Mouse (Mus musculus): ENCODE results near the gene Col25a1.

Col25a1 gene

DNA sequence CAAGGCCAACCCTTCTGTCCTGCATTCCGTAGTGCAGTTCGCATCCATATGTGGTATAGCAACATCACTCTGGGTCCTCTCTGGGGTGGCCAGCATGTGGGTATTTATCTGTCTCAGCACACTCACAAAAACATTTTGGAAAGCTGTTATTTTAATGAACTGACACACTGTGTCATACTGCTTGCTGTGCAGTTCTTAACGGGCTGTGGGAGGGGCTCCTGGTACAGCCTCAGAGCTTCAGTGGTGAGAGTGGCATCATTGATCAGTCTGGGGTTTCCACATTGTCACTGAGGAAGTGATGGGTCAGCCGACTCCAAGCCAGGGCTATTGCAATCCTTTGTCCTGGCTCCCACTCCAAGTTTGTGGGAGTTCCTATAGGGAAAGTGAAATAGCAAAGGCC is 255.9 kb downstream of the Col25a1 start:
- DNase-seq, result no peak

GRCm38 (mm10) chr3:130389261-130389975 is 258.1 kb downstream of the Col25a1 start:
- no peak for DNase-seq

DNA sequence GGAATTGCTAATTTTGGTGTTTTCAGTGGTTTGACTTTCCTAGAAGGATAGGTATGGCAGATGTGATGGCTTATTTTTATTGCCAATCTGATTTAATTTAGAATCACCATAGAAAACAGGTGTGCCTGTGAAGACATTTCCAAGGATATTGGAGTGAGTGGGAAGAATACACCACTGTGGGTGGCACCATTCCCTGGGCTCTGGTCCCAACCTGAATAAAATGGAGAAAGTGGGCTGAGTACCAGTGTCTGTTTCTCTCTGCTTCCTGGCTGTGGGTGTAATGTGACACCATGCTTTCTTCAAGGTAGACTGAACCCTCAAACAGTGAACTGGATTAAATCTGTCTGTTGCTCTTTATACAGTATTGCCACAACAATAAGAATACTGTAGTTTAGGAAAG is 265.3 kb downstream of the Col25a1 start:
- DNase-seq, result peak; percentile 27

GRCm38 (mm10) chr3:130400716-130401559 is 269.6 kb downstream of the Col25a1 start:
- peak; percentile 74 for DNase-seq

DNA sequence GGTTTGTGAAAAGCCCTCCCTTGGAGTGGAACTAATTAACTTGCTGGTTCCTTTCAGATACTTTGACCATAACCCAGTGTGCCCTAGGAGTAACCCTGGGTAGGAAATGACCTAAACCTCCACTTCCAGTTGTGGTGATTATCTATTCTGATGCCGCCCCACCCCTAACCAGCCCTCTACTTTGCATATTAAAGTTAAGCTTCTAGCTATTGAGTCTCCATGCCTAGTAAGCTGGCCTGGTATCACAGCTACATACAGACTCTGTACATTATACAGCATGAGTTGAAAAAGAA is 270.2 kb downstream of the Col25a1 start:
- DNase-seq, result no peak

GRCm38 (mm10) chr3:130404525-130405409 is 273.5 kb downstream of the Col25a1 start:
- DNase-seq, result no peak

DNA sequence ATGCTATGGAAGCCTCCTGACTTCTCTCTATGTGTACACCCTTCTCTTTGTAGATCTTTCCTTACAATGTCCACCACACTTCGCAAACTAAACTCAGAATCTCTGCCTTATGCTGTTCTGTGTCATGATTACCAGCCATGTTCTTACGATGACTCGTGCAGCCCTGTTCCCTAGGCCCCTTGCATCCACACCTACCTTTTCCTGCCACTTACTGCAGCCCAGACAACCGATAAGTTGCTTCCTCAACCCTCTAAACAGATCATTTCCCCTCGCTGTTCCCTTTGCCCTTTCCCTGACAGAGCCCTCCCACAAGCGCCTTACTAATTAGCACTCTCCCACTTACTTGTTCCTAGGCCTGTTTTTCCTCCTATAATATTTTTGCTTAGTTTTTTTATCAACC is 275.9 kb downstream of the Col25a1 start:
- DNase-seq, result no peak

GRCm38 (mm10) chr3:130413239-130413638 is 281.9 kb downstream of the Col25a1 start:
- DNase-seq, result no peak

DNA sequence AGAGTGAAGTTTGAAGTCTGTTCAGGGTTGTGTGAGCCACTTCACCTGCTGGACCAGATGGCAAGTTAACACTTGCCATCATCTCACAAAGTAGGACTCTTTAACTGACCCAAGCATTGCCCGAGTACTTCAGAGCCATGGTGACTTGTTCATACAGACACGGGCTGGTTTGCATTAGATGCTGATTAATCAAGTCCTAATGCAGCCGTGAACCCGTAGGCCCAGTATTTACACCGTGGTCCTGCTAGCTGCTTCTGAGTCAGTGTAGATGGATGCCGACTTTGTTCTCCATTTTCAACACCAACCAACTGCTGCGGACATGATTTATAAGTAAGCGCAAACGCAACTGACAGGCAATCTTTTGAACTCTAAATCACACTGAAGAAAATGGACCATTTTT is 287.6 kb downstream of the Col25a1 start:
- no peak for DNase-seq

DNA sequence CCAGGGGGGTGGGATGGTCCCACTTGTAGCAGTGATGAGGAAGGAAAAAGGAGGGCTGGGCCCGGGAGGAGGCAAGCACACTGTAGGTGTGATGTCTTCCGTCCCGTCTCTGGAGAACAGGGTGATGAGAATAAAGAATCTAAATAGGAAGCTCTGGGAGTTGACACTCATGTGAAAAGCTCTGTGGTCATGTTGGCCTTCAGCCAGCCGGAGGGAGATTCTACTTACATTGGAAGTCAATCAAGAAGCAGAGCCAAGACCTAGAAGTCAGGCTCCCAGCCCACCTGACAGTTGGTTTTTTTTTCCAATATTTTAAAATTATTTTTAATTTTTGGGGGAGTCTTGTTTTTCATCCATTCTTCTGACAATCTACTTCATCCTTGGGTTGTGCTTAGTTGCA is 297.5 kb downstream of the Col25a1 start:
- no peak for DNase-seq

GRCm38 (mm10) chr3:130430052-130430451 is 298.8 kb downstream of the Col25a1 start:
- no peak for DNase-seq

- DNase-seq, result no peak
Measured at GRCm38 (mm10) chr3:130432818-130433217, 301.5 kb downstream of the Col25a1 start.

DNA sequence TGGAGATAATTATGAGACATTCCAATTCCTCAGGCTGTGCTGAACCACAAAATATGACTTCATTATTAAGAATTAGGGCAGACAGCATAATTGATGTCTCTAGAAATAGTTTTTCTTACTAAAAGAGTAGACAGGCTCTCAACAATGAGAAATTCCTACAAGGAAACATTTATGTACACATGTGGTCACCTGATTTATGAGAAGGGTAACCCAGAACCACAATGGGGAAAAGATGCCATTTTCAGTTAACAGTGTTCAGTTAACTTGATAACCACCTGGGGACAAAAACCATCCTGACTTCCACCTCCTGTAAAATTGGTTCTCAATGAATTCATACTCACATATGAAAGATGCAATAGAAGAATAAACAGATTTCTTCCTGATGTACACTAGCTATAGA is 305.7 kb downstream of the Col25a1 start:
- no peak for DNase-seq

- no peak for DNase-seq
Measured at GRCm38 (mm10) chr3:130439767-130440166, 308.5 kb downstream of the Col25a1 start.

- DNase-seq, result no peak
Measured at GRCm38 (mm10) chr3:130440689-130441088, 309.4 kb downstream of the Col25a1 start.

- DNase-seq, result no peak
Measured at GRCm38 (mm10) chr3:130443842-130444627, 312.7 kb downstream of the Col25a1 start.

DNA sequence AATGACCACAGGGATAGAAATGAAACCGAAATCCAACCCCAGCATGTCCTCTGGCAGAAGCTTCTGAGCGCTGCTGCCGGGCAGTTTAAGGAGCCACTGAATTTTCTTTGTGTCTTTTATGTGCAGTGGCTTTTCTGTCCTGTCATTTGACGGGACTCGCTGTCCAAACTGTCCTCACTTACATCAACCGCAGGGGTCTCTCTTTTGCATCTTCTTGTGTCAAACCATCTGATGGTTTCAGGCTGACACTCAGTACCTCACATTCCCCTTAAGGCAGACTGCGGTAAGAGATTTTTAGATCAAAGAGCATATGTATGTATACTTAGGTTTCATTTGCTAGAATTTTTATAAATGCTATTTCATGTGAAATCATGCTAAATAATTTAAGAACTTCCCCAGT is 318.6 kb downstream of the Col25a1 start:
- DNase-seq, result no peak

DNA sequence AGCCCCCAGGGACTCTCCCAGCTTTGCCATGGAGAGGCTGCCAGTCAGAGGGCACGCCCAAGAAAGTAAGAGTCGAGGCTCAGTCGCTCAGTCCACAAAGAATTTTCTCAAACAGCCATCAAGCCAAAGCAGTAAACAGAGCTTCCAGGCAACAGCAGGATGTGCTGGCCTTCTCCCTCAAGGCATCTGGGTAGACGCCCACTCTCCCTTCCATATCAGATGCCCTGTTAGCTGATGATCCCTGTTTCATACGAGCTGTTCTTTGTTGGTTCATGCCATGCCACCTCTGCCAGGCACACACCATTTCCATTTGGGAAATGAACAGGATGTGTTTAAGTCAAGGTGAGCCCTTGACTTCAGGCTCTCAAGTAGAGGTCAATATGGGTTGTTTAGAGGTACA is 334.1 kb downstream of the Col25a1 start:
- DNase-seq, result no peak

DNA sequence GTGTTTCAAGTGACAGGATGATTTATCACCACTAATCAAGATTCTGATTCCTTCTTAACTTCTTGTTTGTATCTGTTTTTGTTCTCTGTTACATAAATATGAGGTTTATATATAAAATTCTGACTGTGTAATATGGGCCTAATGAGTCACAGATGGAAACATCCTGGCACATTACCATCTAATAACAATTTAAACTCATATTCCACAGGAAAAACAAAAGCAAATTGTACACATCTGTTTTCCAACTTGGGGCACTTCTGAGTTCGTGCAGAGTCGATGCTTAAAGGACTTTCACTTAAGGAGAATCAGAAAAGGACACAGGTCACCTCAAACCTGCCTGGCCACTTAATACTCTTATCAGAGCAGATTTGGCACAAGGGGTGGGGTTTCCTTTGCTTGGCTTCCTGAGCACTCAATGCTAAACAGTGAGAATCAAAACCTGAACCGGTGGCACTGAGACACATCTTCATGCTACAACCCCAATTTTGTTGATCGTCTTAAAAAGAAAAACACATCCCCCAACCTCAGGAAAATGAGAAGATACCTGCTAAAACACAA is 342.0 kb downstream of the Col25a1 start:
- DNase-seq, result no peak

DNA sequence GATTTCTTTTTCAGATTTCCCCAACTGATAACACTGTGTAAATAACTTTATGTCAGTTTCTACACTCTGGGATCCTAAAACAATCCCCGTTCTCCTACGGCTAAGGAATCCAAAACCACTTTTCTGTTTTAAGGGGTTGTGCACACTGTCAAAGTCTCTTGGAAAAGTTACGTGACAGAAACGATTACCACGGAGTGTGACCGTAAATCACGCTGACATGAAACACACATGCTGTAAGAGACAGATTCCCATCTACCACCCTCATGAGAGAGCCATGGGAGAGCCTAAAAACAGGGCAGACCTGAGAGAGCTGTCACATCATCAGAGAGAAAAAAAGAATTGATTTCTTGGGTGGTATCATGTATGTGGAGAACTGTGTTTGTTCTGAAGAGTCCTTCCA is 342.7 kb downstream of the Col25a1 start:
- no peak for DNase-seq

DNA sequence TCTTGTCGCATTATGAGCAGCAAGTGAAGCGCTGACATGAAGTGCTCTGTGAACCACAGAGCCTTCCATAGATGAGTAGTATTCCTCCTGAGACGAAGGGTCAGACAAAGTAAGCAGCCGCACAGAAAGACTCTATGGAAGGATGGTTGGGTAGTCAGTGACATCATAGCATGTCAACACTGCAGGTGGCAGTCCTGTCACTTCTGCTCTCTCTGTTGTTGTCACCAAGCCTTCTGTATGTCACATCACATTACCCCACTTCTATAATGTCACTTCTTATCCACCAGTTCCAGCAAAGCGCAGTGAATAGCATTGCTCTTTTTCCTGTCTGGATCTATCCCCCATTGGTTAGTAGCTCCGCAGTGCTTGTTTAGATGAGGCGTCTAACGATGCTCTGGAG is 351.2 kb downstream of the Col25a1 start:
- DNase-seq, result no peak

DNA sequence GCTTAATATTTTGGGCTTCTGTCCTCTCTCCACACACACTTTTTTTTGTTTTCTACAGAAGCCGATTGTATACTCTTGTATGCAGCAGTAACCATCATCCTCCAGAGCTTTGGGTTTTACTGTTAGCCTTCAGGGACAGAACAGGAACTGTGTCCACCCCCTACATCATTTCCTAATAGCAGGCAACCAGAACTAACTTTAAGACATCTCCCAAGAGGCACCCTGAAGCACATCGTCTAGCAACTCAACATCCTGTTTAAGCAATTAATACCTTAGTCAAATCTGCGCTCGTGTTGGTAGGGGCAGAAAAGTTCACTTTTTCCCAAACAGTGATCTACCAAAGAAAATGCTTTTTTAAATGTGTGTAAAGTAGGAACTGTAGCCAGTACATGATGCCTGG is 357.5 kb downstream of the Col25a1 start:
- DNase-seq, result no peak

All from right cerebral cortex, postnatal 25 days (tissue).